Mouse (Mus musculus) C2C12 (cell line): ENCODE measurements around the gene Cux1.

Experiments
- CTCF ChIP-seq: IDR thresholded peaks from one replicate; pipeline ENCODE4 v1.5.1; 2011; ENCODE audit not compliant: control insufficient read depth, insufficient read depth, insufficient read length
- MAX ChIP-seq: IDR thresholded peaks from one replicate; pipeline ENCODE4 v1.6.1; 2011; ENCODE audit warnings: mild to moderate bottlenecking, control low read depth
- MYOD1 ChIP-seq: IDR thresholded peaks from one replicate; pipeline ENCODE4 v1.6.1; 2011; ENCODE audit warnings: low read depth; ENCODE audit not compliant: control insufficient read depth, insufficient read length
- MYOG ChIP-seq: IDR thresholded peaks from one replicate; pipeline ENCODE4 v1.6.1; 2011; ENCODE audit not compliant: control insufficient read depth, insufficient read length; ENCODE audit errors: extremely low read depth
- USF1 ChIP-seq: IDR thresholded peaks from one replicate; pipeline ENCODE4 v1.6.1; 2011; ENCODE audit warnings: low read depth, mild to moderate bottlenecking, control low read depth, moderate library complexity

GRCm38 (mm10) chr5:136521656-136522055 is 45.6 kb downstream of the Cux1 start:
- no peak for TF ChIP-seq CTCF
- no peak for TF ChIP-seq USF1
- no peak for TF ChIP-seq MYOD1
- no peak for TF ChIP-seq MYOG
- TF ChIP-seq MAX: no peak
